Mouse (Mus musculus): ENCODE data around the gene Pdss2. TPM values are rescaled to one million over a fixed set of nuclear protein-coding genes. Genes with fewer than 3 reads are reported as not detected.
A peak's percentile ranks its signal among the peaks of the same experiment; 100 is the strongest.

Gene Pdss2
- 14.9 and 16.2 TPM in 2 replicates for polyA plus RNA-seq (2014; fragmentation: Nextera tagmentation; extraction: Ambion mirVana)

- peak within 1 kb of the TSS; percentile 77 for H3K4me3 ChIP-seq (ENCODE audit: low read depth, low read length)
- no peaks in the 10 kb centered on the region; the same call in 1 of the 2 replicates for H3K4me1 ChIP-seq (replicated peaks; ENCODE audit: control insufficient read depth, insufficient read depth, low read length)
- no peaks in the 10 kb centered on the region for H3K36me3 ChIP-seq (ENCODE audit: control insufficient read depth, insufficient read depth, low read length)
- peak within 1 kb of the TSS; percentile 96 for H3K9ac ChIP-seq (ENCODE audit: low read depth, low read length)
- ATAC-seq (replicated peaks; ENCODE audit: low FRiP score): peak; percentile 96
- WGBS: under 1% methylated on average over 50 of the region's 50 CpGs
- peak within 1 kb of the TSS; percentile 74 for H3K4me2 ChIP-seq
- H3K9me3 ChIP-seq (ENCODE audit: control insufficient read depth, low read length): no peaks in the 10 kb centered on the region
- peak; percentile 89 for DNase-seq (ENCODE audit: low spot score)
- H3K27ac ChIP-seq (ENCODE audit: low read depth, low read length): peak within 1 kb of the TSS; percentile 90
- no peaks in the 10 kb centered on the region for H3K27me3 ChIP-seq (replicated peaks; ENCODE audit: control insufficient read depth, insufficient read depth, low read length)
These were observed at the start of gene Pdss2 for GRCm38 (mm10) chr10:43220910-43221625. TSS of gene Pdss2 (plus strand) at chr10:43221486.

DNA sequence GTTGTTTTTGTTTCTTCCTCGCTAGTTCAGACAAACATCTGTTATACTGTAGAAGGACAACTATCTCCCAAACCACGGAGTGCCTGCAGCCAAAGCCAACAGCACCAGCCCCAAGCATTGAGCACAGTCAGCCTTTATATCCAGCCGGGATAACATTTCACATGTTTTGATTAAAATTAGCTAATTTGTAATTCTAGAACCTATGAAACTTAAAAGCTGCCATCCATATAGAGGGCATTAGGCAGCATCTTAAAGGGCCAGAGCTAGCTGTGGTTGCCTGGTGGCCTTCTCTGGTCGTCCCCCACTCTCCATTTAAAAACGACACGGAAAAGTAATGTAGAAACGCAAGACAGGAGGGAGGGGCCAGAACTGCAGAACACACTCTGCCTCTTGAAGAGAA is 49.2 kb upstream of the Pdss2 start:
- H3K4me3 ChIP-seq (ENCODE audit: low read depth, low read length): no peak overlapping the region
- no peaks in the 10 kb centered on the region for H3K9me3 ChIP-seq (ENCODE audit: control insufficient read depth, low read length)
- DNase-seq (ENCODE audit: low spot score) (no peak), ATAC-seq (replicated peaks; ENCODE audit: low FRiP score) (no peak)
- WGBS: 8% methylated on average over 7 of the region's 7 CpGs
- no peaks in the 10 kb centered on the region; the same call in none of the 2 replicates for H3K4me1 ChIP-seq (replicated peaks; ENCODE audit: control insufficient read depth, insufficient read depth, low read length)
- no peak overlapping the region for H3K27ac ChIP-seq (ENCODE audit: low read depth, low read length)
- no peak overlapping the region for H3K9ac ChIP-seq (ENCODE audit: low read depth, low read length)
- H3K36me3 ChIP-seq (ENCODE audit: control insufficient read depth, insufficient read depth, low read length): no peaks in the 10 kb centered on the region
- no peak overlapping the region for H3K4me2 ChIP-seq
- peaks cover 77% of the 10 kb centered on the region for H3K27me3 ChIP-seq (replicated peaks; ENCODE audit: control insufficient read depth, insufficient read depth, low read length)

DNA sequence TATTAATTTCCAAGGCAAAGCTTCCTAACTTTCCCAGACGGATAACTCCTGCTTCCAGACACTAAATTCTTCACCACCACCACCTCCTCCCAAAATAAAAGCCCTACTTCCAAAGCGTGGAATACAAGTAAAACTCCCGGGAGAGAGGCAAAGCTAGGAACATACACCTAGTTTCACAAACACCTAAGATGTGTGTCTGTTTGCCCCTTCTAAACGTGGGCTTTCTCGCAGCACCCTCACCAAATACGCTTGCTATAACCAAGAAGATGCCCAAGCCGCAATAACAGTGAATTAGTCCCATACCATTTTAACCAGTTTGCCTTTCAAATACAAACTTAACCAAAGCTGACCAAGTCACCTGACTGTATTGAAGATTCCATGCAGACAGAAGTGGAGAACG is 48.7 kb upstream of the Pdss2 start:
- H3K27ac ChIP-seq (ENCODE audit: low read depth, low read length): no peak overlapping the region

GRCm38 (mm10) chr10:43173141-43173827 is 48.0 kb upstream of the Pdss2 start:
- peaks cover 85% of the 10 kb centered on the region for H3K27me3 ChIP-seq (replicated peaks; ENCODE audit: control insufficient read depth, insufficient read depth, low read length)
- H3K4me3 ChIP-seq (ENCODE audit: low read depth, low read length): peak overlapping the region; percentile 65
- no peaks in the 10 kb centered on the region; the same call in none of the 2 replicates for H3K4me1 ChIP-seq (replicated peaks; ENCODE audit: control insufficient read depth, insufficient read depth, low read length)
- H3K36me3 ChIP-seq (ENCODE audit: control insufficient read depth, insufficient read depth, low read length): no peaks in the 10 kb centered on the region
- WGBS: 1% methylated on average over 53 of the region's 53 CpGs
- H3K9me3 ChIP-seq (ENCODE audit: control insufficient read depth, low read length): no peaks in the 10 kb centered on the region
- ATAC-seq (replicated peaks; ENCODE audit: low FRiP score): no peak
- H3K27ac ChIP-seq (ENCODE audit: low read depth, low read length): no peak overlapping the region
- peak overlapping the region; percentile 87 for H3K4me2 ChIP-seq
- peak overlapping the region; percentile 20; the same call in 1 of the 2 replicates for H3K9ac ChIP-seq (ENCODE audit: low read depth, low read length)
- peak; percentile 69 for DNase-seq (ENCODE audit: low spot score)

More for the DNA sequence above, 48.7 kb upstream of the Pdss2 start:
- no peaks in the 10 kb centered on the region for H3K9me3 ChIP-seq (ENCODE audit: control insufficient read depth, low read length)
- H3K4me1 ChIP-seq (replicated peaks; ENCODE audit: control insufficient read depth, insufficient read depth, low read length): no peaks in the 10 kb centered on the region; the same call in none of the 2 replicates
- DNase-seq (ENCODE audit: low spot score): no peak
- WGBS: 12% methylated on average over 8 of the region's 8 CpGs
- H3K4me3 ChIP-seq (ENCODE audit: low read depth, low read length): no peak overlapping the region; the same call in 1 of the 2 replicates
- H3K9ac ChIP-seq (ENCODE audit: low read depth, low read length): no peak overlapping the region
- ATAC-seq (replicated peaks; ENCODE audit: low FRiP score): no peak
- H3K4me2 ChIP-seq: peak overlapping the region; percentile 87
- peaks cover 79% of the 10 kb centered on the region for H3K27me3 ChIP-seq (replicated peaks; ENCODE audit: control insufficient read depth, insufficient read depth, low read length)
- no peaks in the 10 kb centered on the region for H3K36me3 ChIP-seq (ENCODE audit: control insufficient read depth, insufficient read depth, low read length)

GRCm38 (mm10) chr10:43173828-43174325 is 47.4 kb upstream of the Pdss2 start:
- peak overlapping the region; percentile 87 for H3K4me2 ChIP-seq
- H3K4me1 ChIP-seq (replicated peaks; ENCODE audit: control insufficient read depth, insufficient read depth, low read length): no peaks in the 10 kb centered on the region; the same call in none of the 2 replicates
- no peaks in the 10 kb centered on the region for H3K36me3 ChIP-seq (ENCODE audit: control insufficient read depth, insufficient read depth, low read length)
- DNase-seq (ENCODE audit: low spot score) (peak; percentile 39), ATAC-seq (replicated peaks; ENCODE audit: low FRiP score) (no peak)
- under 1% methylated on average over 30 of the region's 38 CpGs for WGBS
- no peaks in the 10 kb centered on the region for H3K9me3 ChIP-seq (ENCODE audit: control insufficient read depth, low read length)
- no peak overlapping the region for H3K27ac ChIP-seq (ENCODE audit: low read depth, low read length)
- peaks cover 89% of the 10 kb centered on the region for H3K27me3 ChIP-seq (replicated peaks; ENCODE audit: control insufficient read depth, insufficient read depth, low read length)
- no peak overlapping the region for H3K9ac ChIP-seq (ENCODE audit: low read depth, low read length)
- peak overlapping the region; percentile 65 for H3K4me3 ChIP-seq (ENCODE audit: low read depth, low read length)

DNA sequence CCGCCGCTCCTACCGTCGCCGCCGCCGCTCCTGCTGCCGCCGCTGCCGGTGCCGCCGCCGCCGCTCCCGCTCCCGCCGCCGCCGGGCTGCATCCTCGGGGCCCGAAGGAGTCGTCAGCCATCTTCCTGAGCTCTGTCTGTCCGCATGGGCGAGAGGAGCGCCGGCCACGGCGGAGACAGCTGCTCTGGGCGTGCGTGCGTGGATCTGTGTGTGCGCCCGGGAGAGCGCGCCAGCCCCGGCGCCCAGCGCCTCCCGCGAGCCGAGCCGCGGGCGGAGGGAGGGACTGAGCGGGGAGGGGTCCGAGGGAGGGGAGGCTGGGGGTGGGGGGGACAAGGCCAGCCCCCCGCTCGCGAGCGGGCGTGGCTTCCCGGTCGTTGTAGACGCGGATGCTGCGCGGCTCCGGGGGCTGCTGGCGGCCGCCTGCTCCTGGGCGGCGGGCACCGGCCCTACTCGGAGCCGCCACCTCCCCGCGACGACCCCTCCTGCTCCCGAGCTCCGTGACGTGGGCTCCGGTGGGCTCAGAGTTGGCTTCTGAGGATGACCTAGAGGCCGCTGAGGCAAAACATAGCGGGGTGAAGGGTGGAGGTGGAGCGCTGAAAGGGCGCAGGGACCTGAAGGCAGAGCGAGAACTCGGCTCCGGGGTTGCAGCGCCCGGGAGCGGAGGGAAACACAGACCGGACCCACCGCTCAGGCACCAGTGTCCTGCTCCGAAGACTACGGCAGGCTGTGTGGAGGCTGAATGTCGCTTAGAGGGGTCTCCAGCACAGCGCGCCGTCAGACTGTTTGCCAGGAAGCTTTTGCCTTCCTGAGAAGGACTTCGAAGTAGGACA is 46.7 kb upstream of the Pdss2 start, which contains the start of the genes Sobp and 9030612E09Rik:
TSS of gene Sobp (minus strand) at position 205 of the 830 bp plus-strand sequence.
TSS of gene 9030612E09Rik (plus strand) at position 379 of the 830 bp plus-strand sequence.
- DNase-seq (ENCODE audit: low spot score): peak; percentile 62
- no peak within 1 kb of the TSS for H3K27ac ChIP-seq (ENCODE audit: low read depth, low read length)
- H3K9me3 ChIP-seq (ENCODE audit: control insufficient read depth, low read length): no peaks in the 10 kb centered on the region
- no peaks in the 10 kb centered on the region for H3K36me3 ChIP-seq (ENCODE audit: control insufficient read depth, insufficient read depth, low read length)
- WGBS: under 1% methylated on average over 77 of the region's 91 CpGs
- H3K4me2 ChIP-seq: peak within 1 kb of the TSS; percentile 87
- H3K9ac ChIP-seq (ENCODE audit: low read depth, low read length): no peak within 1 kb of the TSS; the same call in 1 of the 2 replicates
- no peaks in the 10 kb centered on the region; the same call in none of the 2 replicates for H3K4me1 ChIP-seq (replicated peaks; ENCODE audit: control insufficient read depth, insufficient read depth, low read length)
- peaks cover 87% of the 10 kb centered on the region for H3K27me3 ChIP-seq (replicated peaks; ENCODE audit: control insufficient read depth, insufficient read depth, low read length)
- peak within 1 kb of the TSS; percentile 65 for H3K4me3 ChIP-seq (ENCODE audit: low read depth, low read length)
- no peak; the same call in 1 of the 2 replicates for ATAC-seq (replicated peaks; ENCODE audit: low FRiP score)

- WGBS: 2% methylated on average over 18 of the region's 18 CpGs
- no peak for ATAC-seq (replicated peaks; ENCODE audit: low FRiP score)
These were observed 46.1 kb upstream of the Pdss2 start for GRCm38 (mm10) chr10:43175156-43175601.

More at GRCm38 (mm10) chr10:43175156-43175601, 46.1 kb upstream of the Pdss2 start:
- DNase-seq (ENCODE audit: low spot score): peak; percentile 35
- H3K27me3 ChIP-seq (replicated peaks; ENCODE audit: control insufficient read depth, insufficient read depth, low read length): peaks cover 86% of the 10 kb centered on the region
- no peak overlapping the region for H3K27ac ChIP-seq (ENCODE audit: low read depth, low read length)
- no peaks in the 10 kb centered on the region for H3K9me3 ChIP-seq (ENCODE audit: control insufficient read depth, low read length)
- no peaks in the 10 kb centered on the region for H3K36me3 ChIP-seq (ENCODE audit: control insufficient read depth, insufficient read depth, low read length)
- peak overlapping the region; percentile 87 for H3K4me2 ChIP-seq
- H3K4me1 ChIP-seq (replicated peaks; ENCODE audit: control insufficient read depth, insufficient read depth, low read length): no peaks in the 10 kb centered on the region; the same call in none of the 2 replicates
- H3K4me3 ChIP-seq (ENCODE audit: low read depth, low read length): peak overlapping the region; percentile 65
- H3K9ac ChIP-seq (ENCODE audit: low read depth, low read length): no peak overlapping the region
